9 mouse cellular contexts compared by ENCODE assay signal in the genomic region with DNA sequence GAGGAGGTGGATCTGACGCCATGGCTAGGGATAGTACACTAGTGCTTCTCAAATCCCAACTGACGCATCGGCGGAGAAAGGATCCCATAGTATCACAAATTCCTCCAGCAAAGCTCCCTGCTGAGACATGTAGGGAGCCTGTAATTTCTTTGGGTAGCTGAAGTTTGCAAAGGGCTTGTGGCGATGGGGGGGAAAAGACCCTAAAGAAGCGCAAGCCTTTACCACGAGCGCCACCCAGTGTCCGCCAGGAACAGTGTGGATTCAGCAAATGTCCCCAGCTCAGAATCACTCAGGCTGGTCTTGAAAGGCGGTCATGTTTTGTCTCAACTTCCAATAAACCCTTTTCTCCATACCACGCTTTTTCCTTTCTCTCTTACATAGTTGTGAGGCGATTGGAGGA. TPM values are rescaled to one million over a fixed set of nuclear protein-coding genes. Genes with fewer than 3 reads are reported as not detected.
DNase-seq lines count a peak whose midpoint lies in the region; ATAC-seq lines count a peak whose summit lies in the region.
"Had no signal": no experiment of that assay in that cellular context is flagged by ENCODE, and none has a peak within 500 bp of the region (broad histone marks: within the 10 kb centered on the region; RNA-seq: fewer than 3 reads in every experiment).

No protein-coding gene starts in this region.

- H3K4me1 ChIP-seq in forebrain, embryonic 15.5 days, result peaks cover 24% of the 10 kb centered on the region
- H3K4me1 ChIP-seq in midbrain, embryonic 15.5 days, result peaks cover 12% of the 10 kb centered on the region

- DNase-seq in cerebellum, postnatal 10 days, result peak; percentile 85 to 86
- DNase-seq in cerebellum, adult 9-11 months, result no peak
- peak; percentile 91 for DNase-seq in right cerebral cortex, postnatal 4 days
- no peak for DNase-seq in right cerebral cortex, adult 18-20 months
- peak; percentile 43 to 59 for DNase-seq in kidney, postnatal 25 days
- DNase-seq in ovary, postnatal 10 days (ENCODE audit: low spot score), result no peak

- H3K27ac ChIP-seq in forebrain, embryonic 15.5 days (replicated peaks), result no peak overlapping the region
- H3K27ac ChIP-seq in midbrain, embryonic 15.5 days, result no peak overlapping the region

- no peak overlapping the region for H3K4me2 ChIP-seq in forebrain, embryonic 15.5 days (replicated peaks)
- no peak overlapping the region for H3K4me2 ChIP-seq in midbrain, embryonic 15.5 days

- H3K9me3 ChIP-seq in forebrain, embryonic 15.5 days, result no peaks in the 10 kb centered on the region
- no peaks in the 10 kb centered on the region for H3K9me3 ChIP-seq in midbrain, embryonic 15.5 days

- H3K9ac ChIP-seq in forebrain, embryonic 15.5 days (replicated peaks), result no peak overlapping the region
- H3K9ac ChIP-seq in midbrain, embryonic 15.5 days, result no peak overlapping the region

- WGBS in forebrain, embryonic 15.5 days, result 2% methylated on average over 12 of the region's 12 CpGs
- WGBS in midbrain, embryonic 15.5 days, result 2% methylated on average over 12 of the region's 12 CpGs

- H3K4me3 ChIP-seq in forebrain, embryonic 15.5 days, result no peak overlapping the region
- H3K4me3 ChIP-seq in midbrain, embryonic 15.5 days, result no peak overlapping the region

- no peaks in the 10 kb centered on the region for H3K36me3 ChIP-seq in forebrain, embryonic 15.5 days
- no peaks in the 10 kb centered on the region for H3K36me3 ChIP-seq in midbrain, embryonic 15.5 days (replicated peaks)

- H3K27me3 ChIP-seq in forebrain, embryonic 15.5 days, result peaks cover 22% of the 10 kb centered on the region
- H3K27me3 ChIP-seq in midbrain, embryonic 15.5 days (replicated peaks), result peaks cover 44% of the 10 kb centered on the region

- ATAC-seq in forebrain, embryonic 15.5 days (replicated peaks), result peak; percentile 51
- ATAC-seq in midbrain, embryonic 15.5 days (replicated peaks), result peak; percentile 60

RNA-seq across cellular contexts. Expression of a gene that starts 3.0 kb away (rescaled TPM):
- polyA plus RNA-seq in forebrain, embryonic 15.5 days (2015; fragmentation: Nextera tagmentation; extraction: Ambion mirVana), result 81.5 and 84.7 TPM in 2 replicates
- 14.8 and 19.0 TPM in 2 replicates for polyA plus RNA-seq in midbrain, embryonic 15.5 days (2015; fragmentation: Nextera tagmentation; extraction: Ambion mirVana)

RNA-seq across cellular contexts. Expression of a gene that starts 21.8 kb away (rescaled TPM):
- polyA plus RNA-seq in forebrain, embryonic 15.5 days (2015; fragmentation: Nextera tagmentation; extraction: Ambion mirVana), result 13.2 and 14.7 TPM in 2 replicates
- polyA plus RNA-seq in midbrain, embryonic 15.5 days (2015; fragmentation: Nextera tagmentation; extraction: Ambion mirVana), result 2.4 and 3.6 TPM in 2 replicates
- polyA plus RNA-seq: large intestine, adult 2 months had no signal

Comparison
In these comparisons a context has a peak if more than half of its experiments do, and no peak if none do; other contexts are left out.
1. DNase-seq: peak in cerebellum, postnatal 10 days (2 of 2), right cerebral cortex, postnatal 4 days (single experiment) and kidney, postnatal 25 days (2 of 2); none in cerebellum, adult 9-11 months (single experiment), right cerebral cortex, adult 18-20 months (single experiment) and ovary, postnatal 10 days (single experiment).